Mouse (Mus musculus): Measurements from ENCODE around the gene Gm7954. TPM values are rescaled to one million over a fixed set of nuclear protein-coding genes. Genes with fewer than 3 reads are reported as not detected.
"Not testable (repeated sequence)": the region's sequence is repeated elsewhere in the genome, so short reads cannot be mapped to it uniquely, and the experiment has no call there.

The Gm7954 gene
- not detected for total RNA-seq (2021)
- long read RNA-seq, experiment 1: 0 reads
- long read RNA-seq, experiment 2: 0 reads

DNA sequence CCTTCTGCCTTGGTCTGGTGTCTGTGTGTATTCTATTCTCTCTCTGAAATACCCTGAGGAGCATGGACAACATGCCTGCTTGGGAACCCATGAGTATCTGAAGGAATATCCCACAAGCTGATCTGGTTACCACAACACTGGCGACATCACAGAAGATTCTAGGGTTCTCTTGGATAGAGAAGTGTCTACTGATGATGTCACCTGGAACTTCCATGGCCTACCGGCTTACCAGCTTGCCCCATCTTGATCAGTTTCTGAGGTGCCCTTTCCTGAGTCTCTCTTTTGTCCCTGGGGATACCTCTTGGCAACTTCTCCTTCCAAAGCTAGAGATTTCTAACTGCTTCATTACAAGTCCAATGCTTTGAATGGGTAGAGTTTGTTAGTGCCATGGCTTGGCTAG is at the start of gene Gm7954:
Gene Gm7954 (minus strand): TSS at position 101 of the 400 bp plus-strand sequence.
- DNase-seq; intact Hi-C loops (cut with DNase I): not testable (repeated sequence)

DNA sequence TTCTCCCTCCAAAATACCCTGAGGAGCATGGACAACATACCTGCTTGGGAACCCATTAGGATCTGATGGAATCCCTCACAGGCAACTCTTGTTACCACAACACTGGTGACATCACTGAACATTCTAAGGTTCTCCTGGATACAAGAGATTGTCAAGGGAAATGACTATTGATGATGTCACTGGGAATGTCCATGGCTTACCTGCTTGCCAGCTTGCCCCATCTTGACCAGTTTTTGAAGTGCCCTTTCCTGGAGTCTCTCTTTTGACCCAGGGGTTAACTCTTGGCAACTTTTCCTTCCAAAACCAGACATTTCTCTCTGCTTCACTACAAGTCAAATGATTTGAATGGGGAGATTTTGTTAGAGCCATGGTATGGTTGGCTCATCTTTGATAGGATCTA is 36.1 kb upstream of the Gm7954 start, which contains the start of gene Gm3486:
Gene Gm3486 (minus strand): TSS at position 101 of the 400 bp plus-strand sequence.
- intact Hi-C loops (cut with DNase I); DNase-seq: not testable (repeated sequence)

DNA sequence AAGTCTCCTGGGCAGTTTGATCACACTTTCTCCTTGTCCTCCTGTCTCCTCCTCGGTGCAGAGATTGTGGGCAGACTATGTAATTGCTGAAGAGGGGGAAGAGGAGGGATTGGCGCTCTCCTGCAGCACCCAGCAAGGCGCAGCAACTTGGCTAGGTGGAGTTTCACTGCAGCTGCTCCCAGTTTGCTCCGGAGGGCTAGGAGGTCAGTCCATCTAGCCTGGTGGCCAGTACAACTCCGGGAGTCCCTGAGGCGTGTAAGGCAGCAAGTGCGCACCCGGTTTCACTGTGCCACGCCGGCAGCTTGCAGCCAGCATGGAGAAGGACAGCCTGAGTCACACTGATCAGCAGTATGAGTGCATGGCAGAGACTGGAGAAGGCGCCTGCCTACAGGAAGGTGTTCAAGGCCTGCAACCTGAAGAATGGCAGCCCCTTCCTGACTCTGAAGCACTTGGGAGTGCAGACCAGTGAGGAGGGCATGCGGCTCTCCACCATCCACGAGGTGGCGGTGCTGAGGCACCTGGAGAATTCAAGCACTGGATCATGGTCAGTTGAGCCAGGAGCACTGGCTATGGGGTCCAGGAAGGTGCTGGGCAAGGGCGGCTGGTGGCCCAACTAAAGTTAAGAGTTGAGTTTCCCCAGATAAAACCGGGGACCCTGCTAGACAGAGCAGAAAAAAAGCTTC is 27.8 kb downstream of the Gm7954 start:
- intact Hi-C loops (cut with DNase I); DNase-seq: not testable (repeated sequence)

DNA sequence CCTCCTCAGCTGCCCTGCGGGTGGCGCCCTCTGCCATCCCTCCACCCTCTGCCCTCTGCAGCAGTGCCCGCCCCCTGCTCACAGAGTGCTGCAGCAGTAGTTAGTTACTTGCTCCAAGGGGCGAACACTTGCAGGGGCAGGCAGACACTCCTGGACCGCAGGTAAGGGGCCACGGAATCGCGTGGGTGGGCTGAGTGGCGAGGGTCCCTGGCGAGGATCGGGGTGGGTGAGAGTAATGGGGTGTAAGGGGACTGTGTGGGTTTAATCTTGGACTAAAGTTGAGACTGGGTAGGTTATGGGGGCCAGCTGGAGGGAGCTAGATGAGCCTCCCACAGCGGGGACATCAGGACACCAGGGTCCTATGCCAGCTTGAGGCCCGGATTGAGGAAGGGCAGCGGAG is 28.6 kb downstream of the Gm7954 start:
- intact Hi-C loops (cut with DNase I): not testable (repeated sequence)

DNA sequence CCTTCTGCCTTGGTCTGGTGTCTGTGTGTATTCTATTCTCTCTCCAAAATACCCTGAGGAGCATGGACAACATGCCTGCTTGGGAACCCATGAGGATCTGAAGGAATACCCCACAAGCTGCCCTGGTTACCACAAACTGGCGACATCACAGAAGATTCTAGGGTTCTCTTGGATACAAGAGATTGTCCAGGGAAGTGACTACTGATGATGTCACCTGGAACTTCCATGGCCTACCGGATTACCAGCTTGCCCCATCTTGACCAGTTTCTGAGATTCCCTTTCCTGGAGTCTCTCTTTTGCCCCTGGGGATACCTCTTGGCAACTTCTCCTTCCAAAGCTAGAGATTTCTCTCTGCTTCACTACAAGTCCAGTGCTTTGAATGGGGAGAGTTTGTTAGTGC is 45.1 kb downstream of the Gm7954 start, which contains the start of gene Gm6482:
Gene Gm6482 (minus strand): TSS at position 101 of the 400 bp plus-strand sequence.
- DNase-seq; intact Hi-C loops (cut with DNase I): not testable (repeated sequence)

More for the DNA sequence above, 28.6 kb downstream of the Gm7954 start:
- DNase-seq: not testable (repeated sequence)

Other genes starting within 250 kb of the Gm7954 start
- gene Gm2832, start 174.7 kb downstream of the Gm7954 start, total RNA-seq (2021): not detected
- gene Gm5798, start 104.9 kb downstream of the Gm7954 start, total RNA-seq (2021): not detected
- gene Gm7945, start 67.1 kb downstream of the Gm7954 start, total RNA-seq (2021): not detected
- not detected for gene Gm6482, start 45.2 kb downstream of the Gm7954 start, total RNA-seq (2021)
- not detected for gene Gm3486, start 36.0 kb upstream of the Gm7954 start, total RNA-seq (2021)
- gene Gm7970, start 102.1 kb upstream of the Gm7954 start, total RNA-seq (2021): not detected
- not detected for gene 1700049E17Rik2, start 119.7 kb upstream of the Gm7954 start, total RNA-seq (2021)
- gene Gm3072, start 171.1 kb upstream of the Gm7954 start, total RNA-seq (2021): not detected
- not detected for gene Gm3676, start 193.0 kb upstream of the Gm7954 start, total RNA-seq (2021)
- gene Gm8068, start 248.4 kb upstream of the Gm7954 start, total RNA-seq (2021): not detected

Data from gastrocnemius, postnatal 36 days (tissue).